Comparison of ENCODE assay signal across 8 mouse cellular contexts in the genomic region with DNA sequence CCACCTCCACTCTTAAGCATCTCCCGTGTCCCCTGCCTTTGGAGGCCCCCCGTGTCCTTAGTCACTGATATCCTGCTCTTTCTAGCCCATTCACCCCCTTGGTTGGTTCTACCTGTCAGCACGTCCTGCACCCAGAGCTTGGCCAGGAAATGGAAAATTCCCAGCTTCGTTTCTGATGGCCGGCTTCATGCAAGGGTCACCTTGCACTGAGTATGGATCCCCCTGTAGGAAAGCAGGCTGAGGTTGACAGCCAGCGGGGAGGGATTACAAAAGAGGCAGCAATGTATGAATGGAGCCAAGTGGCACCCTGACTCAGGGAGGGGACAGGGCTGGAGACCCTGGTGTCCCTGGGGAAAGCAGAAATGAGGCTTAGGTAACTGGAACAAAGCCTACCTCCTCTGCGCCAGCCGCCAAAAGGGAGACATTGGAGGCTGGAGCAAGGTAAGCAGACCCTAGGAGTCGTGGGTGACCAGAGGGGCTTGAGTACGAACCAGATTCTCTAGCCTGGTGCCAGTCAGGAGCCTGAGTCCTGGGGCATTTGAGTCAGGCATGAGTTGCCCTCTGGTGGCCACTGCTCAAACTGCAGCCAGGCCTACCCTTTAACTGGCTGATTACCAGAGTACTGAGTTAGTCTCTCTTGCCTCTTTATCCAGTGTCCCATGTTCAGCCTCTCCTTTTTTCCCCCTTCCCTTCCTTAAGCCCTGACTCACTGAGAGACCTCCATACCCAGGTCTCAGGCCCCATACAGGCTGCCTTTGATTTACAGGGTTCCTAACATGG. TPM values are rescaled to one million over a fixed set of nuclear protein-coding genes. Genes with fewer than 3 reads are reported as not detected.
DNase-seq lines count a peak whose midpoint lies in the region; ATAC-seq and TF ChIP-seq lines count a peak whose summit lies in the region.

No protein-coding gene starts in this region.

- H3K36me3 ChIP-seq in ES-Bruce4 (ENCODE audit: control insufficient read depth, insufficient read depth, low read length, poor library complexity, severe bottlenecking) = no peaks in the 10 kb centered on the region
- H3K36me3 ChIP-seq in forebrain, embryonic 15.5 days = peaks cover 5% of the 10 kb centered on the region; the same call in 1 of the 2 replicates
- H3K36me3 ChIP-seq in liver, embryonic 15.5 days (replicated peaks) = peaks cover 77% of the 10 kb centered on the region
- peaks cover 34% of the 10 kb centered on the region for H3K36me3 ChIP-seq in neural tube, embryonic 13.5 days

- TF ChIP-seq EP300 in ES-Bruce4 (IDR thresholded peaks at IDR 0.05; ENCODE audit: insufficient read depth, low read depth, low read length) = no peak

- 0 out of 2 replicates have a peak, but pooled peaks have one; percentile 24 for ATAC-seq in cerebellum, adult (ENCODE audit: insufficient number of reproducible peaks, low FRiP score, low TSS enrichment)
- peak; percentile 55 for ATAC-seq in forebrain, embryonic 15.5 days (replicated peaks)
- ATAC-seq in liver, embryonic 15.5 days (ENCODE audit: insufficient read depth) = peak; percentile 29; the same call in 1 of the 2 replicates
- peak; percentile 38 for ATAC-seq in neural tube, embryonic 13.5 days (ENCODE audit: low read depth)

- H3K9ac ChIP-seq in ES-Bruce4 (ENCODE audit: low read depth, poor library complexity, severe bottlenecking) = no peak overlapping the region
- H3K9ac ChIP-seq in forebrain, embryonic 15.5 days (replicated peaks) = no peak overlapping the region
- H3K9ac ChIP-seq in liver, embryonic 15.5 days = no peak overlapping the region
- H3K9ac ChIP-seq in neural tube, embryonic 13.5 days = no peak overlapping the region

- peaks cover 11% of the 10 kb centered on the region for H3K4me1 ChIP-seq in ES-Bruce4 (ENCODE audit: control insufficient read depth, insufficient read depth, low read length)
- peaks cover 48% of the 10 kb centered on the region for H3K4me1 ChIP-seq in forebrain, embryonic 15.5 days
- peaks cover 44% of the 10 kb centered on the region for H3K4me1 ChIP-seq in liver, embryonic 15.5 days (replicated peaks)
- peaks cover 43% of the 10 kb centered on the region for H3K4me1 ChIP-seq in neural tube, embryonic 13.5 days (replicated peaks)

- 44% methylated on average over 10 of the region's 10 CpGs for WGBS in forebrain, embryonic 15.5 days
- WGBS in liver, embryonic 15.5 days (ENCODE audit: insufficient replicate concordance) = 56% methylated on average over 10 of the region's 10 CpGs
- WGBS in neural tube, embryonic 13.5 days = 47% methylated on average over 10 of the region's 10 CpGs

- no peaks in the 10 kb centered on the region for H3K27me3 ChIP-seq in ES-Bruce4 (ENCODE audit: control insufficient read depth, insufficient read depth, low read length, poor library complexity, severe bottlenecking)
- H3K27me3 ChIP-seq in forebrain, embryonic 15.5 days = no peaks in the 10 kb centered on the region
- H3K27me3 ChIP-seq in liver, embryonic 15.5 days = no peaks in the 10 kb centered on the region
- no peaks in the 10 kb centered on the region for H3K27me3 ChIP-seq in neural tube, embryonic 13.5 days

- peak; percentile 92 to 95 for DNase-seq in heart, postnatal 10 days
- peak; percentile 88 to 93 for DNase-seq in kidney, postnatal 36 days
- peak; percentile 92 for DNase-seq in testis, postnatal 10 days (ENCODE audit: low spot score)

- TF ChIP-seq POLR2A in ES-Bruce4 (IDR thresholded peaks at IDR 0.05; ENCODE audit: insufficient read depth, low read length) = no peak

- TF ChIP-seq CTCF in ES-Bruce4 (IDR thresholded peaks at IDR 0.05; ENCODE audit: low read depth, low read length) = peak; percentile 87

- H3K27ac ChIP-seq in ES-Bruce4 (ENCODE audit: insufficient read depth, low read length) = no peak overlapping the region
- peak overlapping the region; percentile 63 for H3K27ac ChIP-seq in forebrain, embryonic 15.5 days (replicated peaks)
- H3K27ac ChIP-seq in liver, embryonic 15.5 days (replicated peaks) = 0 out of 2 replicates have a peak overlapping the region, but pooled peaks have one; percentile 25
- peak overlapping the region; percentile 81 for H3K27ac ChIP-seq in neural tube, embryonic 13.5 days (replicated peaks)

- intact Hi-C loops in heart, postnatal 10 days (cut with DNase I) = loop anchor here (1.0 to 5.0 kb wide), 2 partner anchors 100 to 155 kb away; a partner anchor contains a TSS

- H3K9me3 ChIP-seq in ES-Bruce4 (replicated peaks; ENCODE audit: control insufficient read depth, insufficient read depth, low read length, poor library complexity, severe bottlenecking) = no peaks in the 10 kb centered on the region
- H3K9me3 ChIP-seq in forebrain, embryonic 15.5 days = no peaks in the 10 kb centered on the region
- no peaks in the 10 kb centered on the region for H3K9me3 ChIP-seq in liver, embryonic 15.5 days (replicated peaks)
- no peaks in the 10 kb centered on the region for H3K9me3 ChIP-seq in neural tube, embryonic 13.5 days

- H3K4me2 ChIP-seq in forebrain, embryonic 15.5 days (replicated peaks) = no peak overlapping the region
- H3K4me2 ChIP-seq in liver, embryonic 15.5 days = no peak overlapping the region
- H3K4me2 ChIP-seq in neural tube, embryonic 13.5 days = no peak overlapping the region

- H3K4me3 ChIP-seq in ES-Bruce4 (ENCODE audit: low read depth, low read length) = no peak overlapping the region
- no peak overlapping the region for H3K4me3 ChIP-seq in forebrain, embryonic 15.5 days
- H3K4me3 ChIP-seq in liver, embryonic 15.5 days (replicated peaks) = no peak overlapping the region
- no peak overlapping the region for H3K4me3 ChIP-seq in neural tube, embryonic 13.5 days

RNA-seq across cellular contexts. Expression of a gene that starts 11.5 kb away (rescaled TPM):
- 47.7 and 53.3 TPM in 2 replicates for polyA plus RNA-seq in ES-Bruce4 (2011; ENCODE audit: insufficient read depth, insufficient read length, low read depth, missing spikeins)
- 75.6 and 76.1 TPM in 2 replicates for polyA plus RNA-seq in forebrain, embryonic 15.5 days (2015; fragmentation: Nextera tagmentation; extraction: Ambion mirVana)
- 100 to 1,000 TPM; 279 to 287 TPM for total RNA-seq in heart, postnatal 10 days (2021)
- polyA plus RNA-seq in liver, embryonic 15.5 days (2015; fragmentation: Nextera tagmentation; extraction: Ambion mirVana) = 68.8 and 75.1 TPM in 2 replicates
- polyA plus RNA-seq in neural tube, embryonic 13.5 days (2015; fragmentation: Nextera tagmentation; extraction: Ambion mirVana) = 76.8 and 86.9 TPM in 2 replicates

RNA-seq across cellular contexts. Expression of a gene that starts 15.7 kb away (rescaled TPM):
- polyA plus RNA-seq in ES-Bruce4 (2011; ENCODE audit: insufficient read depth, insufficient read length, low read depth, missing spikeins) = 12.4 and 13.0 TPM in 2 replicates
- 43.6 and 45.6 TPM in 2 replicates for polyA plus RNA-seq in forebrain, embryonic 15.5 days (2015; fragmentation: Nextera tagmentation; extraction: Ambion mirVana)
- total RNA-seq in heart, postnatal 10 days (2021) = 1 to 10 TPM; 1.6 to 1.7 TPM
- 0.21 and 0.39 TPM in 2 replicates for polyA plus RNA-seq in liver, embryonic 15.5 days (2015; fragmentation: Nextera tagmentation; extraction: Ambion mirVana)
- polyA plus RNA-seq in neural tube, embryonic 13.5 days (2015; fragmentation: Nextera tagmentation; extraction: Ambion mirVana) = 23.4 and 25.4 TPM in 2 replicates

RNA-seq across cellular contexts. Expression of a gene that starts 21.6 kb away (rescaled TPM):
- polyA plus RNA-seq in ES-Bruce4 (2011; ENCODE audit: insufficient read depth, insufficient read length, low read depth, missing spikeins) = 30.3 and 35.4 TPM in 2 replicates
- polyA plus RNA-seq in forebrain, embryonic 15.5 days (2015; fragmentation: Nextera tagmentation; extraction: Ambion mirVana) = 36.9 and 42.4 TPM in 2 replicates
- total RNA-seq in heart, postnatal 10 days (2021) = 10 to 100 TPM; 13.4 to 17.4 TPM
- 21.0 and 21.3 TPM in 2 replicates for polyA plus RNA-seq in liver, embryonic 15.5 days (2015; fragmentation: Nextera tagmentation; extraction: Ambion mirVana)
- 38.1 and 39.7 TPM in 2 replicates for polyA plus RNA-seq in neural tube, embryonic 13.5 days (2015; fragmentation: Nextera tagmentation; extraction: Ambion mirVana)

RNA-seq across cellular contexts. Expression of a gene that starts 30.4 kb away (rescaled TPM):
- polyA plus RNA-seq in ES-Bruce4 (2011; ENCODE audit: insufficient read depth, insufficient read length, low read depth, missing spikeins) = 21.6 and 24.8 TPM in 2 replicates
- polyA plus RNA-seq in forebrain, embryonic 15.5 days (2015; fragmentation: Nextera tagmentation; extraction: Ambion mirVana) = 12.3 and 12.6 TPM in 2 replicates
- 10 to 100 TPM; 26.2 to 41.3 TPM for total RNA-seq in heart, postnatal 10 days (2021)
- 4.0 and 5.0 TPM in 2 replicates for polyA plus RNA-seq in liver, embryonic 15.5 days (2015; fragmentation: Nextera tagmentation; extraction: Ambion mirVana)
- 9.9 and 12.3 TPM in 2 replicates for polyA plus RNA-seq in neural tube, embryonic 13.5 days (2015; fragmentation: Nextera tagmentation; extraction: Ambion mirVana)

RNA-seq across cellular contexts. Expression of a gene that starts 30.5 kb away (rescaled TPM):
- 15.0 and 15.5 TPM in 2 replicates for polyA plus RNA-seq in ES-Bruce4 (2011; ENCODE audit: insufficient read depth, insufficient read length, low read depth, missing spikeins)
- 10.4 and 11.3 TPM in 2 replicates for polyA plus RNA-seq in forebrain, embryonic 15.5 days (2015; fragmentation: Nextera tagmentation; extraction: Ambion mirVana)
- total RNA-seq in heart, postnatal 10 days (2021) = 1 to 10 TPM; 2.8 to 3.1 TPM
- polyA plus RNA-seq in liver, embryonic 15.5 days (2015; fragmentation: Nextera tagmentation; extraction: Ambion mirVana) = 3.2 and 3.3 TPM in 2 replicates
- polyA plus RNA-seq in neural tube, embryonic 13.5 days (2015; fragmentation: Nextera tagmentation; extraction: Ambion mirVana) = 10.4 and 12.4 TPM in 2 replicates
